Mouse (Mus musculus) hindbrain, embryonic 14.5 days (tissue): ENCODE measurements around the gene Rfx3. TPM values are rescaled to one million over a fixed set of nuclear protein-coding genes. Genes with fewer than 3 reads are reported as not detected.
A peak's percentile ranks its signal among the peaks of the same experiment; 100 is the strongest.

Experiments used
- ATAC-seq: fragments of 200-750 bp; cut with Nextera tagmentation; 2 replicates; pipeline ENCODE4 v1.8.0; 2017; ENCODE audit warnings: moderate number of reproducible peaks, mild to moderate bottlenecking, moderate TSS enrichment, moderate library complexity; ENCODE audit not compliant: low FRiP score
- DNase-seq: peaks from one replicate; pipeline ENCODE4 v3.0.0-alpha.2; 2015; ENCODE audit warnings: low spot score
- H3K27ac ChIP-seq: fragments of 300-500 bp; sonication (generic); 2 replicates; pipeline ENCODE4 v1.5.1; 2014; ENCODE audit warnings: mild to moderate bottlenecking, moderate library complexity
- H3K27me3 ChIP-seq: fragments of 300-500 bp; sonication (generic); 2 replicates; pipeline ENCODE4 v1.6.1; 2014; ENCODE audit warnings: mild to moderate bottlenecking, low read length, mixed read lengths; ENCODE audit not compliant: control insufficient read depth, insufficient read depth
- H3K36me3 ChIP-seq: fragments of 300-500 bp; sonication (generic); replicated peaks from 2 replicates; pipeline ENCODE4 v1.6.1; 2014; ENCODE audit not compliant: control insufficient read depth, insufficient read depth
- H3K4me1 ChIP-seq: fragments of 300-500 bp; sonication (generic); replicated peaks from 2 replicates; pipeline ENCODE4 v1.6.1; 2014; ENCODE audit warnings: antibody characterized with exemption, low read length, mixed read lengths; ENCODE audit not compliant: control insufficient read depth, insufficient read depth
- H3K4me2 ChIP-seq: fragments of 300-500 bp; sonication (generic); replicated peaks from 2 replicates; pipeline ENCODE4 v1.6.1; 2014; ENCODE audit warnings: mild to moderate bottlenecking, moderate library complexity
- H3K4me3 ChIP-seq: fragments of 300-500 bp; sonication (generic); replicated peaks from 2 replicates; pipeline ENCODE4 v1.5.1; 2014; ENCODE audit warnings: mild to moderate bottlenecking, low read length
- H3K9ac ChIP-seq: fragments of 300-500 bp; sonication (generic); 2 replicates; pipeline ENCODE4 v1.6.1; 2014
- H3K9me3 ChIP-seq: fragments of 300-500 bp; sonication (generic); 2 replicates; pipeline ENCODE4 v1.6.1; 2016; ENCODE audit warnings: low read length; ENCODE audit not compliant: control insufficient read depth
- WGBS: fragments of 180-500 bp; shearing (Covaris S2); extraction: QIAGEN DNeasy Blood & Tissue Kit; methylation state at CpG from one replicate; pipeline ENCODE4 v1.1.7; 2014; 5-methylcytosine and 5-hydroxymethylcytosine counted together
- polyA plus RNA-seq: library from polyadenylated mRNA; unstranded; fragments of >200 nt; fragmentation: Nextera tagmentation; extraction: Ambion mirVana; gene quantifications from 2 replicates; pipeline ENCODE4 v1.2.1, GENCODE M21; 2014

Gene Rfx3
- polyA plus RNA-seq, 1 experiment from 2014 or later = 27.1 TPM

DNA sequence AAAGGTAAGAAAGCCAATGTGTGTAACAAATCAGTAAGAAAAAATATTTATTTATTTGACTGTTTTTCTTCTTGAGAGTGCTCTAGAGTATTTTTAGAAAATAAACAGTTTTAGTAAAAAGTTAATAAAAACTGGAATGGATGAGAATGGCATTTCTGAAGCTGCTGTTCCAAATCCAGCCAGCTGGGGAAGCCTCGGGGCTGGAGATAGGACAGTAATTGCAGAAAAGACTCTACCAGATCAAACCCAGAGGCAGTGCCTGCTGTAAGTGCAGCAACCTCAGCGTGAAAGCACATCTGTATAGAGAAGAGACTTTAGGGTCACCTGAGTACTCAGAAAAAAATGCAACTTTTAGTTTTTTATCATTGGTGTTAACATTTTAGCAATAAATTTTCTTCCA lies 91.9 kb downstream of the Rfx3 start:
- Histone ChIP-seq H3K4me2 (no peak overlapping the region), H3K27ac (no peak overlapping the region), H3K4me3 (no peak overlapping the region), H3K9me3 (no peaks in the 10 kb centered on the region), H3K27me3 (no peaks in the 10 kb centered on the region), H3K4me1 (no peaks in the 10 kb centered on the region), H3K36me3 (no peaks in the 10 kb centered on the region), H3K9ac (no peak overlapping the region)
- DNase-seq (peak; percentile 38), ATAC-seq (no peak)
- WGBS = 50% methylated on average over 2 of the region's 2 CpGs

DNA sequence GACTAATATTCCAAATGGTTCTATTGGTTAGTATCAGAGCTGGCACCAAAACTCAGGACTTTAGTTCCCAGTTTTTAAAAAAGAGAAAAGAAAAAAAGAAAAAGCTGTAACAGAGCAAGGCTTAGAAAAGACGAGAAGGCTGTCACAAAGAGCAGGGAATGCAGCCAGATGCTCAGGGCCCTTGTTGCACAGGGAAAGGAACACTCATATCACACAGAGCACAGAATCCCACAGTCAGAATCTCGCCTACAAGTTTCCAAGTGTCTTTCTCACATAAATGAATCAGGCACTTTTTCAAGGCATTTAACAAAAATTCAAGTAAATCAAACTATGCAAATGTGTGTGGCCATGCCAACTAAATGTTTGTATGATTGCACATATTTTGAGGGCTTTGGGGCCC lies 94.5 kb downstream of the Rfx3 start:
- DNase-seq (no peak), ATAC-seq (no peak)
- Histone ChIP-seq H3K36me3 (no peaks in the 10 kb centered on the region), H3K27ac (no peak overlapping the region; the same call in 1 of the 2 replicates), H3K9ac (no peak overlapping the region), H3K4me3 (no peak overlapping the region), H3K27me3 (no peaks in the 10 kb centered on the region), H3K4me1 (no peaks in the 10 kb centered on the region), H3K9me3 (no peaks in the 10 kb centered on the region), H3K4me2 (no peak overlapping the region)
- 51% methylated on average over 2 of the region's 2 CpGs for WGBS

DNA sequence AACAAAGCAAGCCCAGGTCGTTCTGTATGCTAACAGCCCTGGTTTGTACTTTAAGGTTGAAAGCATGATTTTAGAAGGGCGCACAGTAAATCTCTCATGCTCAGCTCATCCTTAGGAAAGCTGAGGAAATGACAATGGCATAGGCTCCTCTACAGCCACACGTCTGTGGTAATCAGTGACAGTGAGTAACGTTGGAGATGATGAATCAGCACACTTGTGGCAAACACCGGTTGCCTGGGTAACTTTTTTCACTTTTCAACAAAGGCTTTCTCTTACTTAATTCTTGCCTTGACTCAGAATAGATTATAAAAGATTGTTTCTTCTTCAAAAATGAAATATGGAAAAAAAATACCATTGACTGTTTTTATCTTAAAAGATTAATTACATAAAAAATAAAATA lies 104.0 kb downstream of the Rfx3 start:
- ATAC-seq (no peak), DNase-seq (no peak)
- Histone ChIP-seq H3K4me2 (no peak overlapping the region), H3K27me3 (no peaks in the 10 kb centered on the region), H3K4me3 (no peak overlapping the region), H3K27ac (no peak overlapping the region), H3K9me3 (no peaks in the 10 kb centered on the region), H3K9ac (no peak overlapping the region), H3K4me1 (peaks cover 13% of the 10 kb centered on the region), H3K36me3 (no peaks in the 10 kb centered on the region)
- 43% methylated on average over 5 of the region's 5 CpGs for WGBS

DNA sequence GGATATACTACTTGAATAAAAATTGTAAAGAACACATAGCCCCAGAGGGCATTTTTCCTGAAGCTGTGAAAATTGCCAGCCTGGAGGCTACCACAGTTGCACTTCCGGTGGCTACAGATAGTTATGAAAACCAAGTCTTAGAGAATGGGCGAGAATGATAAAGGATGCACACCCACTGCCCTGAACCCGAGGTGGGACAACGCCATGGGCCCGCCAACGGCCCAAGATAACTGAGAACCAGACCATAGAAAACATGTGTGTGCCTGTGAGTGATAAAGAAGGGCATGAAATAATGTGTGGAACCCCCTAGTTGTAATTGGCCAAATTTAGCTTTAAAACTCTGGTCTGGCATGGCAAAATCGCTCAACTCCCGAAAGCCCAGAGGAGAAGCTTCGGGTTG lies 105.0 kb downstream of the Rfx3 start:
- 93% methylated on average over 9 of the region's 9 CpGs for WGBS

GRCm38 (mm10) chr19:27905172-27905571 lies 105.8 kb downstream of the Rfx3 start:
- H3K9me3 ChIP-seq = no peaks in the 10 kb centered on the region
- peaks cover 13% of the 10 kb centered on the region for H3K4me1 ChIP-seq
- 0 out of 2 replicates have a peak, but pooled peaks cover 5% of the 10 kb centered on the region for H3K36me3 ChIP-seq
- no peak overlapping the region for H3K4me3 ChIP-seq
- no peak for ATAC-seq
- no peak for DNase-seq
- no peaks in the 10 kb centered on the region for H3K27me3 ChIP-seq
- peak overlapping the region; percentile 6; the same call in 1 of the 2 replicates for H3K27ac ChIP-seq
- WGBS = 46% methylated on average over 1 of the region's 1 CpGs
- no peak overlapping the region for H3K4me2 ChIP-seq
- H3K9ac ChIP-seq = no peak overlapping the region

More for the DNA sequence above, 105.0 kb downstream of the Rfx3 start:
- H3K27me3 ChIP-seq = no peaks in the 10 kb centered on the region
- no peak overlapping the region for H3K4me2 ChIP-seq
- no peaks in the 10 kb centered on the region for H3K9me3 ChIP-seq
- ATAC-seq (no peak), DNase-seq (no peak)
- no peaks in the 10 kb centered on the region for H3K36me3 ChIP-seq
- no peak overlapping the region for H3K4me3 ChIP-seq
- peaks cover 13% of the 10 kb centered on the region for H3K4me1 ChIP-seq
- H3K9ac ChIP-seq = no peak overlapping the region
- no peak overlapping the region for H3K27ac ChIP-seq

GRCm38 (mm10) chr19:27904655-27905054 lies 106.3 kb downstream of the Rfx3 start:
- peaks cover 13% of the 10 kb centered on the region for H3K4me1 ChIP-seq
- H3K4me3 ChIP-seq = no peak overlapping the region
- H3K36me3 ChIP-seq = 0 out of 2 replicates have a peak, but pooled peaks cover 5% of the 10 kb centered on the region
- no peak overlapping the region for H3K9ac ChIP-seq
- no peaks in the 10 kb centered on the region for H3K27me3 ChIP-seq
- WGBS = 9% methylated on average over 2 of the region's 2 CpGs
- H3K4me2 ChIP-seq = no peak overlapping the region
- DNase-seq (peak; percentile 49), ATAC-seq (peak; percentile 77)
- no peaks in the 10 kb centered on the region for H3K9me3 ChIP-seq
- peak overlapping the region; percentile 6; the same call in 1 of the 2 replicates for H3K27ac ChIP-seq

- DNase-seq (no peak), ATAC-seq (0 out of 2 replicates have a peak, but pooled peaks have one; percentile 51)
- H3K4me1 ChIP-seq = peaks cover 13% of the 10 kb centered on the region
- H3K27ac ChIP-seq = 0 out of 2 replicates have a peak overlapping the region, but pooled peaks have one; percentile 6
- H3K27me3 ChIP-seq = no peaks in the 10 kb centered on the region
- H3K9ac ChIP-seq = no peak overlapping the region
- no peaks in the 10 kb centered on the region for H3K9me3 ChIP-seq
- WGBS = 28% methylated on average over 4 of the region's 4 CpGs
- 0 out of 2 replicates have a peak, but pooled peaks cover 9% of the 10 kb centered on the region for H3K36me3 ChIP-seq
- no peak overlapping the region for H3K4me2 ChIP-seq
- H3K4me3 ChIP-seq = no peak overlapping the region
Measured at GRCm38 (mm10) chr19:27904209-27904608, 106.8 kb downstream of the Rfx3 start.

- Histone ChIP-seq H3K27ac (no peak overlapping the region), H3K36me3 (0 out of 2 replicates have a peak, but pooled peaks cover 9% of the 10 kb centered on the region), H3K4me1 (peaks cover 13% of the 10 kb centered on the region), H3K9ac (no peak overlapping the region), H3K4me2 (no peak overlapping the region), H3K4me3 (no peak overlapping the region), H3K9me3 (no peaks in the 10 kb centered on the region), H3K27me3 (no peaks in the 10 kb centered on the region)
- ATAC-seq = no peak
- no peak for DNase-seq
- WGBS = 62% methylated on average over 9 of the region's 9 CpGs
Measured at GRCm38 (mm10) chr19:27902601-27903000, 108.4 kb downstream of the Rfx3 start.

- H3K4me2 ChIP-seq = no peak overlapping the region
- no peaks in the 10 kb centered on the region for H3K9me3 ChIP-seq
- 0 out of 2 replicates have a peak, but pooled peaks cover 9% of the 10 kb centered on the region for H3K36me3 ChIP-seq
- H3K27me3 ChIP-seq = no peaks in the 10 kb centered on the region
- H3K27ac ChIP-seq = no peak overlapping the region
- peaks cover 13% of the 10 kb centered on the region for H3K4me1 ChIP-seq
- WGBS = 75% methylated on average over 6 of the region's 6 CpGs
- no peak for DNase-seq
- no peak for ATAC-seq
- H3K4me3 ChIP-seq = no peak overlapping the region
- no peak overlapping the region for H3K9ac ChIP-seq
Measured at GRCm38 (mm10) chr19:27901693-27902092, 109.3 kb downstream of the Rfx3 start.

GRCm38 (mm10) chr19:27884520-27884919 lies 126.4 kb downstream of the Rfx3 start:
- DNase-seq (no peak), ATAC-seq (no peak)
- no peaks in the 10 kb centered on the region for H3K36me3 ChIP-seq
- no peak overlapping the region for H3K9ac ChIP-seq
- H3K4me1 ChIP-seq = no peaks in the 10 kb centered on the region
- H3K4me3 ChIP-seq = no peak overlapping the region
- H3K27me3 ChIP-seq = no peaks in the 10 kb centered on the region
- H3K27ac ChIP-seq = no peak overlapping the region
- no peak overlapping the region for H3K4me2 ChIP-seq
- 90% methylated on average over 3 of the region's 3 CpGs for WGBS
- H3K9me3 ChIP-seq = no peaks in the 10 kb centered on the region
